Mouse (Mus musculus) lung, adult 2 months (tissue): ENCODE data around the gene Itga2b.

Experiments
- CTCF ChIP-seq: fragments of 200-500 bp; IDR thresholded peaks from 2 replicates; pipeline ENCODE4 v1.5.1; 2011; ENCODE audit warnings: mild to moderate bottlenecking, low read length, control low read depth; ENCODE audit not compliant: insufficient read depth
- POLR2A ChIP-seq: fragments of 200-500 bp; IDR thresholded peaks from 2 replicates; pipeline ENCODE4 v1.6.1; 2011; ENCODE audit warnings: low read depth, mild to moderate bottlenecking, control low read depth, low read length, borderline replicate concordance; ENCODE audit errors: extremely low read depth

DNA sequence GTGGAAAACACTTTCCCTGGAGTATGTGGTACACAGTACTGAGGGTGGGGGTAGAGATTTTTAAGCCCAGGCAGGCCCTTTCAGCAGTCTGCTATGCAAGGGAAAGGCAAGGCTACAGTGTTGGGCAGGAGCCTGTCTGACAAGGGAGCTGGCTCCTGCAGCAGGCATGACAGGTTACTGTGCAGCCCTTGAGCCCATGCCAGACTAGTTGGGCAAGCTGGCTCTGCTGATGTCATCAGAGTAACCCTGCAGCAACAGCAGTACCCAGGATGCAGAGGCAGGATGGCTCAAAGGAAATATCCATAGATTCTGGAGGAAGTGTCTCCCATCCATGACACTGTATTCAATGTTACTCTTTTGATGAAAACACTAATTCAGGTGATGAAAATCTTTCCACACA lies 51.0 kb downstream of the Itga2b start:
- TF ChIP-seq CTCF, result no peak
- TF ChIP-seq POLR2A, result no peak
